Mouse (Mus musculus): ENCODE data around the gene Gm17349.

GRCm38 (mm10) chr15:99715982-99716746, 10.9 kb upstream of the Gm17349 start:
- TF ChIP-seq CTCF (IDR thresholded peaks at IDR 0.05; ENCODE audit: extremely low read depth, insufficient read length, insufficient replicate concordance, low read depth, low read length) (no peak), POLR2A (IDR thresholded peaks at IDR 0.05; ENCODE audit: low read depth, low read length) (no peak)

Data from small intestine, adult 2 months (tissue).